Mouse (Mus musculus) MEL (cell line): ENCODE measurements around the gene Trpm1. TPM values are rescaled to one million over a fixed set of nuclear protein-coding genes. Genes with fewer than 3 reads are reported as not detected.

ENCODE experiments used
- DNase-seq: peaks from one replicate; pipeline ENCODE4 v3.0.0; 2011; ENCODE audit warnings: low read depth, low spot score
- H3K27ac ChIP-seq: 2 replicates; pipeline ENCODE4 v1.5.1; 2012; ENCODE audit warnings: low read depth, mild to moderate bottlenecking, control low read depth, low read length, moderate library complexity; ENCODE audit not compliant: control insufficient read depth
- H3K27me3 ChIP-seq, 2 experiments: fragments of 150-350 bp in 1 of 2; sonication (generic) in 1 of 2; 2 replicates each; pipeline ENCODE4 v1.6.1; 2012; ENCODE audit warnings: low read length in 2 of 2, mild to moderate bottlenecking in 2 of 2, improper control_type of control experiment in 1 of 2, moderate library complexity in 1 of 2; ENCODE audit not compliant: insufficient read depth in 2 of 2, control insufficient read depth in 1 of 2
- H3K36me3 ChIP-seq, 2 experiments: 2 replicates each; pipeline ENCODE4 v1.6.1; 2012 to 2014; ENCODE audit warnings: low read length in 2 of 2, improper control_type of control experiment in 1 of 2, inconsistent platforms in 1 of 2, mild to moderate bottlenecking in 1 of 2; ENCODE audit not compliant: insufficient read depth in 2 of 2, control insufficient read depth in 1 of 2
- H3K4me1 ChIP-seq, 2 experiments: fragments of 150-350 bp in 1 of 2; sonication (generic) in 1 of 2; 2 replicates each; pipeline ENCODE4 v1.6.1; 2012; ENCODE audit warnings: low read length in 2 of 2, improper control_type of control experiment in 1 of 2, mild to moderate bottlenecking in 1 of 2; ENCODE audit not compliant: insufficient read depth in 2 of 2, control insufficient read depth in 1 of 2
- H3K4me3 ChIP-seq, 2 experiments: fragments of 150-350 bp in 1 of 2; sonication (generic) in 1 of 2; 2 replicates each; pipeline ENCODE4 v1.5.1; 2012; ENCODE audit warnings: low read depth in 2 of 2, low read length in 2 of 2, mild to moderate bottlenecking in 2 of 2, moderate library complexity in 2 of 2, control low read depth in 1 of 2, improper control_type of control experiment in 1 of 2; ENCODE audit not compliant: control insufficient read depth in 1 of 2, insufficient read depth in 1 of 2
- H3K79me2 ChIP-seq: 2 replicates; pipeline ENCODE4 v1.6.1; 2012; ENCODE audit warnings: mild to moderate bottlenecking, low read length, moderate library complexity; ENCODE audit not compliant: control insufficient read depth, poor library complexity, insufficient read depth
- H3K9ac ChIP-seq: 2 replicates; pipeline ENCODE4 v1.6.1; 2012; ENCODE audit warnings: low read depth, mild to moderate bottlenecking, control low read depth, low read length, moderate library complexity; ENCODE audit not compliant: control insufficient read depth, poor library complexity, severe bottlenecking
- H3K9me3 ChIP-seq: fragments of 150-350 bp; sonication (generic); replicated peaks from 2 replicates; pipeline ENCODE4 v1.6.1; 2012; ENCODE audit warnings: mild to moderate bottlenecking, low read length, improper control_type of control experiment, moderate library complexity; ENCODE audit not compliant: insufficient read depth
- CHD2 ChIP-seq: IDR thresholded peaks from 2 replicates; pipeline ENCODE4 v1.6.1; 2011; ENCODE audit warnings: low read length, improper control_type of control experiment
- CTCF ChIP-seq, 3 experiments: IDR thresholded peaks in 2 of 3; conservative IDR thresholded peaks in 1 of 3; 2 replicates each; pipeline ENCODE4 v1.5.1; 2011 to 2012; ENCODE audit warnings: low read length in 3 of 3, low read depth in 2 of 3, mild to moderate bottlenecking in 2 of 3, improper control_type of control experiment in 1 of 3, inconsistent platforms in 1 of 3, mixed read lengths in 1 of 3, moderate library complexity in 1 of 3; ENCODE audit not compliant: control insufficient read depth in 1 of 3, insufficient read depth in 1 of 3, poor library complexity in 1 of 3, severe bottlenecking in 1 of 3
- E2F4 ChIP-seq: IDR thresholded peaks from 2 replicates; pipeline ENCODE4 v1.6.1; 2011; ENCODE audit warnings: low read depth, low read length, improper control_type of control experiment, borderline replicate concordance
- GABPA ChIP-seq: IDR thresholded peaks from 2 replicates; pipeline ENCODE4 v1.6.1; 2012; ENCODE audit warnings: low read depth, mild to moderate bottlenecking, inconsistent platforms, low read length, improper control_type of control experiment, moderate library complexity
- GATA1 ChIP-seq: IDR thresholded peaks from 2 replicates; pipeline ENCODE4 v1.6.1; 2011; ENCODE audit warnings: low read depth, low read length, improper control_type of control experiment
- HCFC1 ChIP-seq: IDR thresholded peaks from 2 replicates; pipeline ENCODE4 v1.6.1; 2012; ENCODE audit warnings: low read depth, mild to moderate bottlenecking, inconsistent platforms, low read length, improper control_type of control experiment, moderate library complexity
- MAFK ChIP-seq: IDR thresholded peaks from 2 replicates; pipeline ENCODE4 v1.6.1; 2011; ENCODE audit warnings: low read depth, mild to moderate bottlenecking, low read length, improper control_type of control experiment, borderline replicate concordance
- MAX ChIP-seq: IDR thresholded peaks from 2 replicates; pipeline ENCODE4 v1.6.1; 2011; ENCODE audit warnings: low read length, improper control_type of control experiment
- MXI1 ChIP-seq: IDR thresholded peaks from 2 replicates; pipeline ENCODE4 v1.6.1; 2011; ENCODE audit warnings: mild to moderate bottlenecking, low read depth, low read length, improper control_type of control experiment
- MYB ChIP-seq: IDR thresholded peaks from 2 replicates; pipeline ENCODE4 v1.6.1; 2011; ENCODE audit warnings: mild to moderate bottlenecking, low read depth, low read length, improper control_type of control experiment
- MYC ChIP-seq: IDR thresholded peaks from 2 replicates; pipeline ENCODE4 v1.6.1; 2011; ENCODE audit warnings: low read depth, mild to moderate bottlenecking, low read length, improper control_type of control experiment, moderate library complexity
- NRF1 ChIP-seq: IDR thresholded peaks from 2 replicates; pipeline ENCODE4 v1.6.1; 2014; ENCODE audit warnings: low read depth, mild to moderate bottlenecking, inconsistent platforms, low read length, improper control_type of control experiment, moderate library complexity; ENCODE audit not compliant: poor library complexity, insufficient read depth, severe bottlenecking
- POLR2A ChIP-seq, 2 experiments: IDR thresholded peaks; 2 replicates each; pipeline ENCODE4 v1.6.1; 2011 to 2012; ENCODE audit warnings: low read length in 2 of 2, mild to moderate bottlenecking in 2 of 2, control low read depth in 1 of 2, improper control_type of control experiment in 1 of 2, low read depth in 1 of 2, moderate library complexity in 1 of 2; ENCODE audit not compliant: control insufficient read depth in 1 of 2, insufficient read depth in 1 of 2, poor library complexity in 1 of 2
- RAD21 ChIP-seq: IDR thresholded peaks from 2 replicates; pipeline ENCODE4 v1.6.1; 2011; ENCODE audit warnings: mild to moderate bottlenecking, low read depth, low read length, improper control_type of control experiment
- SMC3 ChIP-seq: IDR thresholded peaks from 2 replicates; pipeline ENCODE4 v1.6.1; 2011; ENCODE audit warnings: low read depth, low read length, improper control_type of control experiment
- TAL1 ChIP-seq: IDR thresholded peaks from 2 replicates; pipeline ENCODE4 v1.6.1; 2012; ENCODE audit warnings: mild to moderate bottlenecking, inconsistent platforms, low read length, moderate library complexity, mixed read lengths
- TBP ChIP-seq: IDR thresholded peaks from 2 replicates; pipeline ENCODE4 v1.8.0; 2011; ENCODE audit warnings: low read depth, low read length, improper control_type of control experiment
- UBTF ChIP-seq: IDR thresholded peaks from 2 replicates; pipeline ENCODE4 v1.6.1; 2012; ENCODE audit warnings: low read depth, mild to moderate bottlenecking, inconsistent platforms, low read length, improper control_type of control experiment, moderate library complexity, borderline replicate concordance; ENCODE audit not compliant: insufficient read depth
- USF1 ChIP-seq: IDR thresholded peaks from 2 replicates; pipeline ENCODE4 v1.6.1; 2014; ENCODE audit warnings: low read depth, mild to moderate bottlenecking, inconsistent platforms, low read length, improper control_type of control experiment, moderate library complexity
- USF2 ChIP-seq, 2 experiments: IDR thresholded peaks; 2 replicates each; pipeline ENCODE4 v1.6.1; 2011 to 2012; ENCODE audit warnings: improper control_type of control experiment in 2 of 2, low read length in 2 of 2, borderline replicate concordance in 1 of 2, inconsistent platforms in 1 of 2, low read depth in 1 of 2, mild to moderate bottlenecking in 1 of 2; ENCODE audit not compliant: insufficient read depth in 1 of 2
- ZC3H11A ChIP-seq: IDR thresholded peaks from 2 replicates; pipeline ENCODE4 v1.6.1; 2012; ENCODE audit warnings: low read depth, mild to moderate bottlenecking, inconsistent platforms, low read length, improper control_type of control experiment
- ZMIZ1 ChIP-seq: IDR thresholded peaks from 2 replicates; pipeline ENCODE4 v1.6.1; 2012; ENCODE audit warnings: low read depth, mild to moderate bottlenecking, inconsistent platforms, low read length, improper control_type of control experiment, moderate library complexity
- polyA plus RNA-seq, 2 experiments: library from polyadenylated mRNA; stranded (reverse) in 1 of 2; unstranded in 1 of 2; fragments of >175 nt in 1 of 2; fragments of >200 nt in 1 of 2; gene quantifications; 2 replicates each; pipeline versions ENCODE4 v1.2.1 to v1.2.4; 2012; ENCODE audit warnings: low replicate concordance in 2 of 2, low read depth in 1 of 2; ENCODE audit not compliant: insufficient read length in 2 of 2, insufficient read depth in 1 of 2, missing spikeins in 1 of 2
- total RNA-seq: library from RNA; depleted of rRNA; stranded (reverse); fragments of 300-350 nt; gene quantifications from 2 replicates; pipeline ENCODE4 v1.2.3, GENCODE M21; 2012

Gene Trpm1
- total and polyA plus RNA-seq, 3 experiments = not detected

DNA sequence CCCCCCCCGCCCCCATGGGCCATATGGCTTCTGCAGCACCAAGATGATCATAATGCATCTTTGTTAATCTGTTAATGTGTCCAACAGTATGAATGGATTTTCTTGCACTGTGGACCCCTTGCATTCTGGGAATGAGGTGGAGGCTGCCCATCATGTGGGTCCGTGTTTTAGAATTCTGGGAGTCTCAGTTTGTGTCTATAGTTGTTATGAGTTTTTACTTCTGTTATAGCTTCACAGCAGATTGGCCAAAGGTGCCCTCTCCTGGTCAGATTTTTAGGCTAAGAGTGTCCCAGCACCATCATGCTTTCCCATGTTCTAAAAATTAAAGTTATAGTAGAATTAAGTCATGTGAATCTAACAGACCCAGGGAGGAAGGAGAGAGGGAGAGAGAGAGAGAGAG is 3.9 kb upstream of the Trpm1 start:
- H3K9me3 ChIP-seq = no peaks in the 10 kb centered on the region
- TF ChIP-seq USF1 (no peak), MXI1 (no peak), ZMIZ1 (no peak), GATA1 (no peak), RAD21 (peak; percentile 62), ZC3H11A (peak; percentile 72), E2F4 (no peak), MAFK (no peak), SMC3 (peak; percentile 65), MYB (no peak), USF2 (IDR thresholded peaks at IDR 0.05; ENCODE audit: borderline replicate concordance in 1 of 2, insufficient read depth in 1 of 2, low read depth in 1 of 2, low read length in 2 of 2) (no peak), MYC (no peak), POLR2A (IDR thresholded peaks at IDR 0.05; ENCODE audit: control insufficient read depth in 1 of 2, insufficient read depth in 1 of 2, low read depth in 1 of 2, low read length in 2 of 2, poor library complexity in 1 of 2) (no peak), UBTF (no peak), CTCF (IDR thresholded peaks at IDR 0.05 in 2 of 3, conservative IDR thresholded peaks at IDR 0.05 in 1 of 3; ENCODE audit: control insufficient read depth in 1 of 3, insufficient read depth in 1 of 3, low read depth in 2 of 3, low read length in 3 of 3, poor library complexity in 1 of 3, severe bottlenecking in 1 of 3) (peak in 2 of 3 experiments; percentile 19 to 50; a peak in 2 of 6 replicates), TAL1 (no peak), CHD2 (no peak), NRF1 (no peak), HCFC1 (no peak), GABPA (no peak), MAX (no peak)
- peak; percentile 33 for DNase-seq

DNA sequence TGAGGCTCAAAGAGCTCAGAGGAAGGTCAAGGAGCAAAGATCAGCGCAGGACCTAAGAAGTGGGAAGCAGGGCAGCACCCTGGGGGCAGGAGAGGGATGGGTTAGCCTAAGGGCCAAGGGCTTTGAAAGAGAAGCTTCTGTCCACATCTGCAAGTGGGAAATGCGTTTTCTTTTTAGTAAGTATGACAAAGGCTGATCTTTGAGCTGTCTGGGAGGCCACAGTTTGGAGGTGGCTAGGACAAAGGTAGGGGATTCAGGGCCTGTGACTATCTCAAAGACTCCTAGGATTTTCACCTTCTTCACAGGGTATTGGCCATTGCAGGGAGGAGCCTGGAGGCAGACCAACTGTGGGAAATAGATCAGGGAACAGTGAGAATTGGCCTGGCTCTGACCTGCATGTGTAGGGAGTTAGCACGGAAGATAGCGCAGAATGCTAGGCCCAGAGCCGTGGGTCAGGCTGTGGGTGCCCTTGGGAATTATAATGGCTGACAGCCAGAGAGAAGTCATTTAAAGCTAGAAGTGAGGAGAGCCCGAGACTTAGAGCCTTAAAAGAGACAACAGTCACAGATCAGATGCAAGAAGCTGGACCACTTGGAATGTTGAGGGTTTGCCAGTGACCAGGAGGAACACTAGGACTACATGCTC is 3.1 kb upstream of the Trpm1 start:
- Histone ChIP-seq H3K9ac (no peak overlapping the region), H3K27ac (no peak overlapping the region), H3K36me3 (no peaks in the 10 kb centered on the region), H3K4me3 (no peak overlapping the region), H3K79me2 (no peaks in the 10 kb centered on the region), H3K27me3 (peaks cover under 1 to 4% of the 10 kb centered on the region in 2 experiments; a peak in 3 of 4 replicates), H3K9me3 (no peaks in the 10 kb centered on the region), H3K4me1 (no peaks in the 10 kb centered on the region)
- no peak for DNase-seq
- TF ChIP-seq CTCF (IDR thresholded peaks at IDR 0.05 in 2 of 3, conservative IDR thresholded peaks at IDR 0.05 in 1 of 3; ENCODE audit: control insufficient read depth in 1 of 3, insufficient read depth in 1 of 3, low read depth in 2 of 3, low read length in 3 of 3, poor library complexity in 1 of 3, severe bottlenecking in 1 of 3) (no peak), ZC3H11A (no peak), MAFK (no peak), E2F4 (no peak), MAX (no peak), TBP (no peak), MYB (no peak), POLR2A (IDR thresholded peaks at IDR 0.05; ENCODE audit: control insufficient read depth in 1 of 2, insufficient read depth in 1 of 2, low read depth in 1 of 2, low read length in 2 of 2, poor library complexity in 1 of 2) (no peak), MXI1 (no peak), TAL1 (no peak)

More for the DNA sequence above, 3.9 kb upstream of the Trpm1 start:
- Histone ChIP-seq H3K27me3 (peaks cover 0 to 4% of the 10 kb centered on the region in 2 experiments; a peak in 2 of 4 replicates), H3K36me3 (no peaks in the 10 kb centered on the region), H3K9ac (no peak overlapping the region), H3K79me2 (no peaks in the 10 kb centered on the region), H3K4me1 (no peaks in the 10 kb centered on the region), H3K27ac (no peak overlapping the region), H3K4me3 (no peak overlapping the region)
